Mouse (Mus musculus) layer of hippocampus, adult 11-12 months (tissue): ENCODE data around the gene Dcun1d4.
"Not testable (repeated sequence)": the region's sequence is repeated elsewhere in the genome, so short reads cannot be mapped to it uniquely, and the experiment has no call there.

Experiments used
- DNase-seq: peaks from one replicate; pipeline ENCODE4 v3.0.0; 2022; ENCODE audit warnings: low spot score

The Dcun1d4 gene

DNA sequence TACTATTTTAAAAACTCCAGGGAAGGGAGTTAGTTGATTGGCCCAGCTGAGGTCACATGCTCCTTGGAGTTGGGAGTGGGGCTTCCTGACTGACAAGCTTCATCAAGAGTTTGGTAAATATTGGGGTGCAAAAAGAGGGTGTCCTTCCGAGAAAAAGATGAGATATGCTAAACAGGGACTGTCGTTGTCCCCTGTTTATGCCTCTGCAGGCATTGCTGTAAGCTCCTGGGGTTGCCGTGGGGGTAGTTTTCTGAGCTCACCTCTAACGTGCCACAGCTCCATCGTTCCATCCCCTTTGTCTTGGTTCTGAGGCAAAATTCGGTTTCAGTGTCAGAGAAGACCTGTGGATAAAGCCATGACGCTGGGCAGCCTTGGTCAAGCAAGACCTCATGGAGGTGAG lies at the start of gene Dcun1d4:
TSS of gene Dcun1d4 (plus strand) at position 301 of the 400 bp plus-strand sequence.
- DNase-seq: no peak

DNA sequence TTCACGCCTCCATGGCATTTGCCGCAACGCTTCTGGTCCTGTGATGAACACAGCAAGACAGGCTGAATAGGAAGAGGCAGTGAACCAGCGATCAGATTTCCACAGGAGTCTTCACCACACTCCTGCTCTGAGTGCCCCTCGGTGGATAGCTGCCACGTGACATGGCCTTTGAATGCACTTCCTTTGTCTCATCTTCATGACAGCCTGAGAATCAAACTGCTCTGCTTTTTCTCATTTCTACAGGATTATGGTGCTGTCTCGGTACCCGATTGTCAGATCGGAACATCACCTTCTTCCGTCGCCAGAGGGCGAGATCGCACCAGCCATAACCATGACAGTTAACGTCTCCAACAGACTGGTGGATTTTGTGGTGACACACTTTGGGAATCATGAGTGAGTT lies 49.2 kb upstream of the Dcun1d4 start:
- peak; percentile 89 for DNase-seq

DNA sequence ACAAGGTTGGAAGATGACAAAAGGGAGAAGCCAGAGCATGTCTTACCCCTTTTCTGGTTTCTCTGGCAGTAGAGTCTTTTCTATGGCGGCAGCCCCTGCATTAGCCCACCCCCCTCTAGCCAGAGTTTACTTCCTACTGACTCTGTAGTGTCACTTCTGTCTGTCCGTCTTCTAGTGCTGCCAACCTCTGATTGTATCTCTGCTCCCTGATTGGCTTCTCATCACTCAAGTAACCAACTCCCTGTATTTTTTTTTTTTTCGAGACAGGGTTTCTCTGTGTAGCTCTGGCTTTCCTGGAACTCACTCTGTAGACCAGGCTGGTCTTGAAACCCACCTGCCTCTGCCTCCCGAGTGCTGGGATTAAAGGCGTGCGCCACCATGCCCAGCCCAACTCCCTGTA lies 48.0 kb upstream of the Dcun1d4 start:
- DNase-seq: no peak

DNA sequence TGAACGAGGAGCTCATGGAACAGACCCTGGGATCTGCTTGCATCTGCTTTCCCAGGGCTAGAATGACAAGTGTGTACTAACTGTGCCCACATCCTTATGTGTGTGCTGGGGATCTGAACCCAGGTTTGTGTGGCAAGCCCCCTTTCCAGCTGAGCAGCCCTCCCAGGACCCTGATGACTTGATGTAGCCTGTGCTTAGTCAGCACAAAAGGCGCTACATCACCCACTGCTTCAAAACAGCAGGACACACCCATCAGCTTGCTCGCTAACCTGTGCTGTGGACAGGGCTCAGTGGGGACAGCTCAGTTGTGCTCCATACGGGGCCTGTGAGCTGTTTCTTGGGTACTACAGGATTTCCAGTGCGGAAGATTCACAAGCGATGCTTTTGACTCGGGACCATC lies 46.0 kb upstream of the Dcun1d4 start:
- no peak for DNase-seq

DNA sequence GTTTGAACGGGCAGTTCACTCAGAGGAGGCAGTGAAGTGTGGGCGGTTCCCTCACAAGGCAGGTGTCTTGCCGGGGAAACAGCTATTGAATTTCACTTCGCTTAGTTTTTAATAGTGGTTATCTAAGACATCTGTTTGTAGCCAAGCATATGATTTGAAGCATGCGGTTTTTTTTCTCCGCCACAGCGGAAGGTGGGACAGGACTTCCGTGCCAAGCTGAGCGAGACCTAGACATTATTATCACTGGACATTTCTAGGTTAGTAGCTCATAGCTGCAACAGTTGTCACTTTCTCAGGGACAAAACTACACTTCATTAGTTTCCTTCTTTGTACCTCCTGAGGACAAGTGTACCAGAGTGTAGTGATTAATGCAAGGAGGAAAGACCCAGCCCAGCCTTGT lies 38.6 kb upstream of the Dcun1d4 start:
- no peak for DNase-seq

DNA sequence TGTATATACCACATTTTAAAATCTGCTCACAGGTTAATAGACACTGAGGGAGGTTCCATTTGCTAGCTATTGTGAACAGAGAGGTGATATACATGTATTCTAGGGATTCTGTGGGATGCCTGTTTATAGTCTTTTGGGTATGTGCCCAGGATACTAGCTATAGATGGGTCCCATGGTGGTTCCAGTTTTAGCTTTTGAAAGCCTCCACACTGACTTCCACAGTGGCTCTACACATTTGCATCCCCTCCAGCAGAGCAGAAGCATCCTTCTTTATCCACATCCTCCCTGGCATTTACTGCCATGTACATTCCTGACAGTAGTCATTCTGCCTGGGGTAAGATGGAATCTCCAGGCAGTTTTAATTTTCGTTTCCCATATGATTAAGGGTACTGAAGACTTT lies 30.5 kb upstream of the Dcun1d4 start:
- DNase-seq: no peak

DNA sequence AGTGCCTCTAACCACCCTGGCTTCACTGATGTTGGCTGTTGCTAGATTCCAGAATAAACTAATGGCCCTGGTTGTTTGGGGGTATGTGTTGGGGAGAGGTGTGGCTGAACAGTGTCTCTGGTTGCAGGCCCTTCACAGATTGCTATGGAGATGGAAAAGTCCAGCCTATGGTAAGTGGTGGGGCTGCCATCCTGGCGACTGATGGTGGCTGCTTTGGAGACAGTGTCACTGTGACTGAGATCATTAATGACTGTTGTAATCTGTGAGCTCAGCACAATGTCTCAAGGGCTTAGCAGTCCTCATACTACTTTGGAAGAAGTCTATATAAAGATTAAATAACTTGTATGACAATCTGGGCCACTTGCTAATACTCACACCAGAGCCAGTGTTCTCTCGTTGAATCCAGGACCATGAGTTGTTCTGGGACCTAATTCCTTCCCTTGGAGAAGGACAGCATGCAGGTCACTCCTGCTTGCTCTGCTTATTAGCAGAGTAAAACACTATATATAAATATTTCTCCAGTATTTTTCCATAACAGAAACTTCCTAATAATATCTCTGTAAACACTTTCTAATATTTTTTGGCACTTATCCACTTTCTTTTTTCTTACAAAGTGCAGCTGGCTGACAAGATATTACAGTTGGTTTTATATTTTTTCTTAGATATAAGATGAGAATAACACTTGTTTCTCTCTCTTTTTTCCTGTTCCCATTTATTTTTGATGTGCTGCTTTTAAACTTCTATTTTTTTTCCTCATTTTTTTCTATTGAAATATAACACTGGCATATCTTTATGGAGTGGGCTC lies 26.1 kb upstream of the Dcun1d4 start:
- DNase-seq: no peak

DNA sequence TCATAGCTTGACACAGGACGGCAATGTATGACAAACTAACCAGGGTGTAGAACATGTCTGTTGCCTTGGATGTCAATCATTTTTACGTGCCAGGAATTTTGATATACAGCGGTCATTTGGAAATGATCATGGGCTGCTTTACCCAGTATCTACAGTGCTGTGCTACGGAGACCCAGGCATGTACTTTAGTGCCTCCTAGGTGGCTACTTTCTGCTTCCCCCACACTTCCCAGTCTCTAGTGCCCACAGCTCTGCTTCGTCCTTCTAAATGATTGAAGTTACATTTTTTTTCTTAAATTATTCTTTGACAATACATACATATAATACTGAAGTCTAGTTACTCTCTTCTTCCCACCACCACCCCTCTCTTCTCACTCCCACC lies 25.5 kb upstream of the Dcun1d4 start:
- no peak for DNase-seq

DNA sequence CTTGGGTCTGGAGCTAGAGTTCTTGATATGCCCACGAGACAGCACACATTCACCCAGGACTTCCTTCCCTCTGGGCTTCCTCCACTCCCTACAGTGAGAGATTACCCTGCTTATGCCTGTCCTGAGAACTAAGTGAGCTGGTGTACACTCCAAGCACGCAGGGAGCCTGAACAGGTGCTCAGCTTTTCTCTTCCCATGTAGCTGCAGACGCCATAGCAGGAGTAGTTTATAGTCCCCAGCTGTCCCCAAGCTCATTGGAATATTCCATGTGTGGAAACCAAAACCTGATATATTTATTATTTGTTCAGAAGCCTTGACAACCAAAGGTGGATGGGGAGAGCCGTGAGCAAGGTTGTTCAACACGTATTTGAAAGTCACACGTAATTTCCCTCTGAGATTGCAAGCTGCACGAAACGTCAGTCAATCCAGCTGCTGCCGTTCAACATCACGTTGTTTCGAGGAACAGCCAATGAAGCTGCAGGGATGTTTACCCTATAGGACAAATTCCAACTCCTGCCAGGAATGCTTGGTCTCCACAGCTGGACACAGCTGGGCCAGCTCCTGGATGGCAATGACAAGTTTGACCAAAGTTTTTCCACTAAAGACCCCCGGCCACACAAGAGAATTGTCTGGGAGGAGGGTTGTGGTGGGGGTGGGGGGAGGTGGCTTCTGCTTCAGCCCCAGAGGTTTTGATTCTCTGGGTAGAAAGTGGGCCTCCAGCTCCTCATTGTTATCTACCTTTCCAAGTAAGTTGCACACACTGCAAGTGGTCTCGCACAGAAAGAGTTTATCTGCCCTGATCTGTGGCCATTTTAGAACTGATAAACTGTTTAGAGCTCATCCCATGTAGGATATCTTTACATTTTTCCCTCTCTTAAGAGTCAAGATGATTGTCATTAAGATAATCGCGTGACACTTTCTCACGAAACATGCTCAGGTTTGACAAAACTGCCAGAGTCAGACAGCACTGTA lies 12.1 kb upstream of the Dcun1d4 start:
- no peak for DNase-seq

DNA sequence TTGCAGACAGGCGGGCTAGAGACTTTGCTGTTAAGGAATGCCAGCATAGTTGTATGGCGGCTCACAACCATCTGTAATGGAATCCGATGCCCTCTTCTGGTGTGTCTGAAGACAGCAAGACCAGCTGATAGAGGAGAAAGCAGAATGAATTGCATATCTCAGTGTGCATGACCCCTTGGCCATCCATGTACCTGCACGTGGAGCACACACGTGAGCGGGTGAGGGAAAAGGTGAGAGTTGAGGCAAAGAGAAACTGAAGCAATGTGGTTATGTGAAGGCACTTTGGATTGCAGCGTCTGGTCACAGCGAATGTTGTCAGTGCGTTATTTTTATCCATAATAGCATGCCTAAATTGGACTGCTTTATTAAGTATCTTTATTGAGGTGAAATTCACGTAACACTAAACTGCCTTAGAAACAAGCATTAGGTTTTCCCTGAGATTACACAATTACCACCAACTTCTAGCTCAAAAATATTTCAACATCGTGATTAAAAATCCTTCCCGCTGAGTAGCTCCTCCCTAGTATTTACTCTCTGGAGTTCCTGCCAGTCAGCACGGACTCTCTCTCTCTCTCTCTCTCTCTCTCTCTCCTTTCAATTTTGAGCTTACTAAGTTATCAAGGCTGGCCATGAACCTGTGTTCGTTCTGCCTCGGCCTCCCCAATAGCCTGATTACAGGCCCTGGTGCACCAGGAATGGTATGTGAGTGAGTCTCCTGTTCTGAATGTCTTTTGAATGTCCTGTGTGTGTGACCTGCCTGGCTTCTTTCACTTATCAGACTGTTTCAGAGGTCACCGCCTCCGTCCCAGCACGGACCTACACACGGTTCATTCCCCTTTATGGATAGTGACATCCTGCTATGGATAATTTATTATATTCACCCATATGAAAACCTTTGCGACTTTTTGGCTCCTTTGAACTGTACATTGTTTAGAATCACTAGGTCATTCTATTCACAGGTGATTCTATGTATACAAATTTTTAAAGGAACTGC lies 6.1 kb upstream of the Dcun1d4 start:
- DNase-seq: no peak

DNA sequence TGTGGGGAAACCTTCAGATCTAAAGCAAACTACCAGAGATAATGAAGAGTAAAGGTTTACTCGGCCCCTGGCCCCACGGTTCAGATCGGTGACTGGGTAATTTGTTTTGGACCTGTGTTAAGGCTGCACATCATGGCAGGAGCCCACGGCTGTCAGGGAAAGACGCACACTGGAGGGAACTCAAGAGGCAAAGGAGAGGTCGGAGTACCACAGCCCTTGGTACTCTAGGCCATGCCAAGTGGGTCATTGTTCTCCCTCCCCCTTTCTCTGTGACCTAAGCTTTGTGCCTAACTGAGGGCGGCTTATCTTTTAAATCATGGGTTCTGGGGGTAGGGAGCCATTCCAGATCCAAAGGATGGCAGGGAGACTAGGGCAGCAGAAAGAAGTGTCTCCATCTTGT lies 601 bp downstream of the Dcun1d4 start:
- DNase-seq: no peak

DNA sequence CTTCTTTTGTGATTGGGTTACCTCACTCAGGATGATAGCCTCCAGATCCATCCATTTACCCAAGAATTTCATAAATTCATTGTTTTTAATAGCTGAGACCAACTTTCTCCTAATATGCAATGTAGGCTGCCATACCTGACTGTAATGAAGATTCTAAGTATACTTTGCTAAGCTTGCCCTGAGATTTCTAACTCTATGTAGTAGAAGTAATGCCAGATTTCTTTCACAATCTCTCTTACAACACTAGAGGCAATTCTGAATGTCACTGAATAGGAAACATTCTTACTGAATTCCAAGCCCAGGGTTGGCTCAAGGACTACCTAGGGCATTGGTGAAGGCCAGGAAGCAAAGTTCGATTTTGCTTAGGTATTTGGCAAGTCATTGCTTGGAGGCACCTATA lies 1.6 kb downstream of the Dcun1d4 start:
- not testable (repeated sequence) for DNase-seq

DNA sequence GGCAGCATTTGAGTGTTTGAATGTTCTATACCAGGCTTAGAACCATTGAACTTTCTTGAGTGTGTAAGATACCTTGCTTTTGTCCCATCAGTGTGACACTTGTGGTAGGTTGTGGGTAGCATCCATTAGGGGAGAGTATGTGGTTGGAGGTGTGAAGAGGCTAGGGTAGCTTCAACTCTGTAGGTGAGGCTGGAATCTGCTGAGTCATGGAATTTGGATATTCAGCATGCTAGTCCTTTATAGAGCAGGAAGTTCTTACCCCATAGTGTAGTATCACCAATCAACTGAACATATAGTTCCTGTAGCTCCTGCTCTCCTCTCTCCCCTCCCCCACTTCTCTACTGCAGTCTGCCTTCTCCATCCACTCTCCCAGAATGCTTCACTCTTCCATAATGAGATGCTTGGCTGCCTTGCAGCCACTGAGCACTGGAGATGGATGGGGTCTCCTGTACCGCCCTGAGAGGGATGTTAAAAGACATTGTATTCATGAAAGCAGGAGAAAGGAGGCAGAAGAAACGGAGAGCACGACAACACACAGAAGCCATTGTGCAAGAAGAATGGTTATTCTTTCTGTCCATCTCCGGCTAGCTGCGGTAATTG lies 3.3 kb downstream of the Dcun1d4 start:
- no peak for DNase-seq

DNA sequence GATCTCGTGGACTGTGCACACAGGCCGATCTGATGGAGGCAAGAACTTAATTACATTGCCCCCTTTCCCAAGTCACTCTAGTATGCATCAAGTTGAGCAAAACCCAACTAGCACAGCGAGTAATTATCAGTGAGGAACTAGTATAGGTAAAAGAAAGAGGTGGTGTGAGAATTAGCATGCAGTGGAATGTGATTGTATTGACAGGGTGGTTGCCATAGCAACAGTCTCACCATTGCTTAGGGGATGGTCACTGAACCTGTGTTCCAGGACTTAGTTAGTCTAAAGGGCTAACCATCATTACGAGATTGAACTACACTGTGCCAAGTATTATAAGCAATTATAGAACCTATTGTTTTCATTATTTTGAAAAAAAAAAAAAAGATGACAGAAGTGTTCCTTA lies 5.7 kb downstream of the Dcun1d4 start:
- DNase-seq: no peak

DNA sequence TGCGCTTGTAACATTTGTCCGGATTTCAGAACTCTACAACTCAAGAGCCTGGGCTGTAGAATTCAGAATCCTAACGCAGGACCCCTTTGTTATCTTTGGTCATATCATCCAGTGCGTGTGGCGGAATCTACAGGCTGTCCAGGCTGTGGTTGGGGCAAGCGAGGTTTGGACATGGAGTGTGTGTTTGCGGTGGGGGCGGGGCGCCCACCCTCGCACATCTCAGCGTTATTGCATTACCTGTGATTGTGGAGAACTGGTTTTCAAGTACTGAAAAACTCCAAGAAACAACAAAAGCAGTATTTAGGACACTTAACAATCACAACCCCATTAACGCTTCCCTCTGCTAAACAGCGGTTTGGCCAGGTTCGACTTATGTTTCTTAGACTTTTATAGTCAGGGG lies 9.1 kb downstream of the Dcun1d4 start:
- no peak for DNase-seq

DNA sequence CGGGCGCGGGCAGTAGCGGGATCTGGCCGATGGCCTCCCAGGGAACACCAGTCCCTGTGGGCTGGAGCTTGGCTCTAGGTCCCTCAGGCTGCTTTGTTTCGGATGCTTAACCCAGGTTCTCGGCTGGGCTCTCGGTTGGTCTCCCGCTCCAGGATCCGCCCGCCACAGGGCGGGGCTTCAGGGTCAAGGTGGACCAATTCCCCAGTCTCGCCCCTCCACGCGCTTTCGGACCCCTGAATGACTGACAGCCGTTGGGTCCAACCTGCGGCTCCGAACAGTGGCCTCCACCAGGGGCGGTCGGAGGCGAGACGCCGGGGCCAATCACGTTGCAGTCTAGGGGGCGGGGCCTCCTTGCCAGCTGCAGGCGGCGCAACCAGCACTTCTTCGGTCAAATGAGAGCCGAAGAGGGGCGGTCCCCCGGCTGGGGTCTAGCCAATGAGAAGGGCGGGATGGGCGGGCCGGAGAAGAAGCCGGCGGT lies 9.8 kb downstream of the Dcun1d4 start:
- DNase-seq: peak; percentile 100

DNA sequence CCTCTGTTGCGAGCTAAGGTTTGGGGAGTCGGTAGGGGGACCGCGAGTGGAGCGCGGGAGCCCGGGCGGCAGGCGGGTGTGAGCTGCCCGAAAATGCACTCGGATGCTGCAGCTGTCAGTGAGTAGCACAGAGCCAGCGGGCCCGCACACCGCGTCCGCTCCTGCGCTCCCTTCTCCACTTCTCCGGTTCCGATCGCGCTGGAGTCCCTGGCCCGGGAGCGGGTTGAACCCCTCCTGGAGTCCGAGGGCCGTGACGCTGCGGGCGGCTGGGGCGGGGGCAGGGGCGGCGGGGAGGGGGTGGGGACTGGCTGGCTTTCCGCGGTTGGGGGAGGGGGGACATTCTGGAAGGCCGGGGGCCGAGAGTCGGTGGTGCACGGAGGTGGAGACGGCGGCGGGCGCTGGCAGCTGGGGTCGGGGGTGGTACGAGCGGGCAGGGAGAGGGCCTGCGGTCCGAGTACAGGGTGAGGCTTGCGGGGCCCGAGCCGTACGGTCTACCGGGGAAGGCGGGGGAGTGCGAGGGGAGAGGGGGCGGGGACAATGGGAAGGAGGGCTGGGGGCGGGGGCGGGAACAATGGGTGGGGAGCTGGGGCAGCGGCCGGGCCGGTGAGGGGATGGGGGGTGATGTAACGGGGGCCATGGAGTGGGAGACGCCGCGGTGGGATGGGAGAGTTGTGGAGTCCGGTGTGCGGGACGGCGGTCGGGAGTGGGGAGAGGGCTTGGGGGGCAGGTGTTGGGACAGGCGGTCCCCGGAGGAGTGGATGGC lies 10.5 kb downstream of the Dcun1d4 start:
- no peak for DNase-seq

DNA sequence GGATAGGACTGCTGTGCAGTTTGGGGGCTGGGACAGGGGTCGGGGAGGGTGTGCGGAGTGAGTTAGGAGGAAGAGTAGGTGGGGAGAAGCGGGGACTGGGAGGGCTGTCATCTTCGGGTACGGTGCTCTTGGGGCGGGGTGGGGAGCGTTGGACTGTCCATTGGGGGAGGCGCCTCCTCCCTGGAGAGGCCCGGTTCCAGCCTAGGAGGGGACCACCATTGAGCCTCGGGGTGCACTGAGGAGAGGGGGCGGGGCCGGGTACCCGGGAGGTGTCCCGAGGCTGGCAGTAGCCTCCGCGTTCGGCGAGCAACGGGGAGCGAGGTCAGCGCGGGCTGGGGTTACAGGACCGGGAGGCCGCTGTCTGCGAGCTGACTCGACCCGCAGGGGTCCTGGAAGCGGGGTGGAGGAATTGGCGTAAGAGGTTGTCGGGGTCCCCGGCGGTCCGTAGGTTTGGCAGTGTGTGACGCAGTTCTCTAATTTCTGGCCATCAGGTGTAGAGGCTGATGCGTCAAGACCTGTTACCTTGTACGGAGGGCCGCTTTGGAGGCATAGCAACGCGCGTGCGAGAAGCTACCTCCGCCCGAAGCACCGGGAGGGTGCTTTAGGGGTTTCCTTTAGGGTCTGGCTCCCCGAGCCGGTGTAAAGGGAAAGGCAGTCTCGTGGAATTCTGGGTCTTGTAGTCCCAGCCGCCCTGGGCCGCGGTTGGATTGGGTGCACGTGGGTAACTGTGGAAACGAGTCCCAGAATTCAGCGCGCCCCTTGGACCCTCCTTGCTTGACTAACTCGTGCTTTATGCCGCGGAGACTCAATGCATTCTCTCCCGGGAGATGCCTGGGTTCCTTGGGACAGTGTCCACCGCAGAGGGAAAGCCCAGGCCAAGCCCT lies 11.3 kb downstream of the Dcun1d4 start:
- peak; percentile 92 for DNase-seq

DNA sequence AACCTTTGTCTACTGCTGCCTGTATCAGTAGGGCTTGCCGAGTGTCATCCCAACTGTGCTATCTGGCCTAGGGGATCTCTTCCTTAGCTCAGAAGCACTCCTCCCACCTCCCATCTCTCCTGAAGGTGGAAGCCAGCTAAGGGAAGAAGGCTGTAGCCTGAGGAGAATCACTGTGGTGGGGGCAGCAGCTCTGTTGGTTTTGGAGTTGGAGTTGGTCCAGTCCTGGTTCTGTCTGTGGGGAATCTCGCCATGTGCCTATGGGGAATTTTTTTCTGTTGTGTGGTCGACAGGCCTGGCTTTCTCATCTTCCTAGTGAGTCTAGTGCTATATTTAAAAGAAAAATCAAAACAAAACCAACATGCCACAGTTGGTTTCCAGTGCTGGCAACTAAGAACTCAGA lies 16.6 kb downstream of the Dcun1d4 start:
- DNase-seq: no peak

DNA sequence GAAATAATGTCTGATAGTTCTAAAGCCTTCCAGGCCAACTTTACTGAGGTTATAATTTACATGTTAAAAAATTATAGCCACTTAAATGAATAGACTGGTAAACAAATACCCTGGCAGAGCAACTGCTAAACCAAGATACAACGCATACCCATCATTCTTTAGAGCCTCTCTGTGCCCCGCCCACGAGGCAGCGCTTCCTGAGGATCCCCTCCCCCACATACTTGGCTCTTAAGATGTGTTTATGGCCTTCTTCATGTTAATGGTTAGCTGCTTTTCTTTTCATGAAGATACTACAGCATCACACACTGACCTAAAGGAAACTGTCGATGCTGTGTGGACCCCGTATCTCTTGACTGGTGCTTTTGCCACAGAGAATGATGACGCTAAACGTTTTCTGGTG lies 17.8 kb downstream of the Dcun1d4 start:
- no peak for DNase-seq
